Mouse (Mus musculus) stomach, postnatal 0 days (tissue): ENCODE measurements at regions not wholly inside any gene's neighbourhood (a gene's known extent, or its start where the extent isn't known, plus 50 kb on each side); places are given as distances from the start of the nearest gene placed in this dataset.

Source experiments
- ATAC-seq: fragments of 200-750 bp; cut with Nextera tagmentation; 2 replicates; pipeline ENCODE4 v1.8.0; 2017; ENCODE audit not compliant: low FRiP score, low TSS enrichment
- DNase-seq: peaks from one replicate; pipeline ENCODE4 v3.0.0-alpha.2; 2016; ENCODE audit warnings: low spot score
- H3K27ac ChIP-seq: fragments of 300-500 bp; sonication (generic); replicated peaks from 2 replicates; pipeline ENCODE4 v1.5.1; 2014; ENCODE audit warnings: mild to moderate bottlenecking, control low read depth
- H3K27me3 ChIP-seq: fragments of 300-500 bp; sonication (generic); 2 replicates; pipeline ENCODE4 v1.6.1; 2014; ENCODE audit warnings: low read length; ENCODE audit not compliant: control insufficient read depth, insufficient read depth
- H3K36me3 ChIP-seq: fragments of 300-500 bp; sonication (generic); 2 replicates; pipeline ENCODE4 v1.6.1; 2014; ENCODE audit warnings: low read length, mixed read lengths; ENCODE audit not compliant: control insufficient read depth, insufficient read depth
- H3K4me1 ChIP-seq: fragments of 300-500 bp; sonication (generic); replicated peaks from 2 replicates; pipeline ENCODE4 v1.6.1; 2014; ENCODE audit warnings: antibody characterized with exemption; ENCODE audit not compliant: control insufficient read depth, insufficient read depth
- H3K4me2 ChIP-seq: fragments of 300-500 bp; sonication (generic); replicated peaks from 2 replicates; pipeline ENCODE4 v1.6.1; 2014; ENCODE audit warnings: low read depth, mild to moderate bottlenecking, control low read depth, moderate library complexity
- H3K4me3 ChIP-seq: fragments of 300-500 bp; sonication (generic); 2 replicates; pipeline ENCODE4 v1.5.1; 2014; ENCODE audit warnings: low read depth, low read length, control low read depth
- H3K9ac ChIP-seq: fragments of 300-500 bp; sonication (generic); 2 replicates; pipeline ENCODE4 v1.6.1; 2014; ENCODE audit warnings: mild to moderate bottlenecking, low read length, control low read depth, mixed read lengths
- H3K9me3 ChIP-seq: fragments of 300-500 bp; sonication (generic); 2 replicates; pipeline ENCODE4 v1.6.1; 2016; ENCODE audit warnings: low read length; ENCODE audit not compliant: control insufficient read depth
- CTCF ChIP-seq: IDR thresholded peaks from 2 replicates; pipeline ENCODE4 v1.5.1; 2016; ENCODE audit warnings: antibody characterized with exemption, low read depth, mild to moderate bottlenecking, moderate library complexity
- EP300 ChIP-seq: optimal IDR thresholded peaks from 2 replicates; pipeline ENCODE3; 2016; ENCODE audit warnings: antibody characterized with exemption
- WGBS: fragments of 180-500 bp; shearing (Covaris S2); extraction: QIAGEN DNeasy Blood & Tissue Kit; methylation state at CpG from one replicate; pipeline ENCODE4 v1.1.7; 2014; 5-methylcytosine and 5-hydroxymethylcytosine counted together

DNA sequence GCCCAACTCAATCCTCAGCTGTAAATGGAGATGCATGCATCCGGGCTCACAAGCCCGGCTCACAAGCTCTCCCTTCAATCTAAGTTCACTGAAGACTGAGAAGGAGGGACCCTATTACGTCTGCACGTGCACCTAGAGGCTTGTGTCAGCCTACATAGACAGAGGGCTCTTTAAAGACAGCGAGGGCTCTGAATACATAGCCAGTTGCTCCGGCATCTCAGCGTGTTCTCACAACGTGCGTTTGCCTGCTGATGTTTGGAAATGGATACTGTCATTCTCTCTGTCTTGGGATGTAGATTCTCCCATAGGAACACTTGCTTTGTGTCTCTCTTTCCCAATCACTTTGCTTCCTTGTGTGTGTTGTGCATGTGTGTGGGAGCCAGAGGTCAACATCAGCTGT, 83.8 kb downstream of the Sox9 start:
- no peak overlapping the region for H3K27ac ChIP-seq
- WGBS: 89% methylated on average over 9 of the region's 9 CpGs
- no peaks in the 10 kb centered on the region; the same call in 1 of the 2 replicates for H3K4me1 ChIP-seq
- no peaks in the 10 kb centered on the region for H3K9me3 ChIP-seq
- H3K27me3 ChIP-seq: no peaks in the 10 kb centered on the region
- H3K36me3 ChIP-seq: no peaks in the 10 kb centered on the region
- H3K4me3 ChIP-seq: no peak overlapping the region
- ATAC-seq (no peak), DNase-seq (no peak)
- no peak overlapping the region for H3K4me2 ChIP-seq
- no peak overlapping the region for H3K9ac ChIP-seq
- TF ChIP-seq CTCF (no peak), EP300 (no peak)

DNA sequence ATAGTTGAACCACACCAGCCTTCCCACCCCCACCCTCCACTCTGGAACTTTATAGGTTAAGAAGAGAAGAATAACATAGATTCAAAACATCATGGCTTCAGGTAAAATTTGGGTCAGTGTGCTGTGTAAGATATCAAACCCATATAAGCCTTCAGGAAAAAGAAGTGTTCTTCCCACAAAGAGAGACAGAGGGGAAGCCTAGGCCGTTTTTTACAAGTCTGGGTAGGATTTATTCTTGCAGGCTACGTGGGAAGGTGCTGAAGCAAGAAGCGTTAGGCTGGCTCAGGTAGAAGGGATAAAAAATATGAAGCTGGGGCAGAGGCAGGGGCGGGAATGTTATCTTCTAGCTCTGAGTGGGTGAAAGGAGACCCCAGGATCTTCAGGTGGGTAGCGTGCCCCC, 87.5 kb downstream of the Sox9 start:
- TF ChIP-seq CTCF: no peak
- no peak for TF ChIP-seq EP300
- DNase-seq (no peak), ATAC-seq (no peak)
- H3K4me1 ChIP-seq: no peaks in the 10 kb centered on the region; the same call in 1 of the 2 replicates
- no peak overlapping the region for H3K9ac ChIP-seq
- no peaks in the 10 kb centered on the region for H3K9me3 ChIP-seq
- H3K4me3 ChIP-seq: no peak overlapping the region
- no peaks in the 10 kb centered on the region for H3K27me3 ChIP-seq
- WGBS: 59% methylated on average over 5 of the region's 5 CpGs
- H3K36me3 ChIP-seq: no peaks in the 10 kb centered on the region
- 0 out of 2 replicates have a peak overlapping the region, but pooled peaks have one; percentile 23 for H3K4me2 ChIP-seq
- H3K27ac ChIP-seq: no peak overlapping the region

DNA sequence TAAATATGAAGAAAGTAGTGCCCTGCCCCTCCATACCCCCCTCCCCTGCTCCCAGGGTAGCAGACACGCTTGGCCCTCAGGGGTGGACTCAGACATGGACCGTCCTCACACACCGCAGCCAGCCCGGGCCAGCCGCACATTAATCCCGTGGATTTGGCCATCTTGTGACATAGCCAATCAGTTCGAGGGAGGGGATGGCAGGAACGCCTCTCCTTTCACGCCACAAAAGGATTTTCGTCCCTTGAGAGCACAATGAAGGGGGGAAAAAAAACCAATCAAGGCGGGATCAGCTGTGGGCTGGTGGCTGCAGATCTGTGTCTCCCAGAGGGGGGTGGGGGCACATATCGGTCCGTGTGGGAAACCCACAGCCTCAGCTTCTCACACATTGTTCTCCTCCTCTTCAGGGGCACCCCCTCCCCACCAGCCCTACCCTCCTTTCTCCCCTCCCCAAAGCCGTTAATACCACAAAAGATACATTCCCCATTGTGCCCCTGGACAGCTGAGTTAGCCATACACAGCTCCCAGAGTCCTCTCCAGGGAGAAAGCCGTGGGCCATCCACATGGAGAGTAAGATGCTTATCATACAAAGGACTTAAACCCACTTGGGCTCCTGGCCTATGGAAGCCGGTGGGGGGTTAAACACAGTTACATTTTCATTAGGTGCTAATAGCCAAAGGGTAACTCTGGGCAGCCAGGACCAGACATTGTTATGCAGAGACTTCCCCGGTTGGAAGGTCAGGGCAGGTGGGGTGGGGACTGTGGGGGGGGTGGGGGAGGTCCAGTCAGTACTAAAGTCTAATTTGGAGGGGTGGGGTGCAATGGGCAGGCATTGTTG, 88.4 kb downstream of the Sox9 start:
- DNase-seq (no peak), ATAC-seq (peak; percentile 40; the same call in 1 of the 2 replicates)
- H3K36me3 ChIP-seq: no peaks in the 10 kb centered on the region
- 15% methylated on average over 17 of the region's 17 CpGs for WGBS
- H3K4me1 ChIP-seq: no peaks in the 10 kb centered on the region; the same call in 1 of the 2 replicates
- no peak for TF ChIP-seq EP300
- TF ChIP-seq CTCF: no peak
- H3K27me3 ChIP-seq: no peaks in the 10 kb centered on the region
- H3K27ac ChIP-seq: no peak overlapping the region
- no peak overlapping the region for H3K4me3 ChIP-seq
- no peaks in the 10 kb centered on the region for H3K9me3 ChIP-seq
- peak overlapping the region; percentile 23; the same call in 1 of the 2 replicates for H3K4me2 ChIP-seq
- H3K9ac ChIP-seq: no peak overlapping the region

DNA sequence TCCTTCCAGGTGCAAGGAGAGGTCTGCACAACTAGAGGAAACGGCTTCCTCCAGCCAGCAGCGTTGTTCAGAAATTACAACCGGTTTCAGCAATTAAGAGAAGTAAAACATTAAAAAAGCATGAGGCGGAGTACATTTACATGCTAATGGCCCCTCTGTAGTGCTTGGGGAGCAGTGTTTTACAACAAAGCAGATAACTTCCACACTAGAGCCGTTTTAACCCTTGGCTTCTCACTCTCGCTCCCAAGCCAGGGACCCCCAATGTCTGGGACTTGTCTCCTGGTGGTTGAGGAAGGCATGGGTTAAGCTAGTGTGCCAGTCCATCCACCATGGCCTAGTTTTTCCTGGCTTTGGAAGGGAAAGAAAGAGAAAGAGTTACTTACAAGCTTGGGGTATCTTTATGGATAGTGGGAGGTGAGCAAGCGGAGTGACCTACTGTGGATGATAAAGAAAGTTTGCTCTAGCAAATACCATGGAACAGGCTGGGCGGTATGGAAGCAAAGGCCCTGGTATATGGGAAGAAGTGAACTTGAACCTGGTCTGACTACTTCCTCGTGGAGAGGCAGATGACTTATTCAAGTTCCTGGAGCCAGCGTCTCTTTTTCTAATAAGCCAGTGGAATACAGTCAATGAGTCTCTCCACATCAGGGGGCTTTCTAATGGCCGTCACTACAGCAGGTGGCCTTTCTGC, 90.8 kb downstream of the Sox9 start:
- ATAC-seq: no peak
- no peaks in the 10 kb centered on the region for H3K36me3 ChIP-seq
- DNase-seq: no peak

DNA sequence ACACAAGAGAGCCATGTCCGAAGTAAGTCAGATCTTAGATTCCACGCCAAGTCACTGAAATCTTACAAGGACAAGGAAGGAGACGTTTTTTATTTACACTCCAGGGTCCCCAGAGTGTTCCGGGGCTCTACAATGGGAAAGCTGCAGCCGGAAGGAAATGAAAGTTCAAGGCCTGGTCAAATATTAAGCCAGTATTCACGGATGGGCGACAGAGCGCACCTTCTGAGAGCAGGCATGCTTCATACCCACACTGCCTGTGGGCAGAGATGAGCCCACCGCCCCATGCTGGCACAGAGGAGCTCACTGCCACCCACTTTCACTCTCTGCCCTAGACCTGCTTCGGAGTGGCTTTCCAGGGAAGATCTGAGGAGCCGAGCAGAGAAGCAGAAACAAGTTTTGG, 92.2 kb downstream of the Sox9 start:
- Histone ChIP-seq H3K27ac (no peak overlapping the region), H3K4me3 (no peak overlapping the region), H3K27me3 (no peaks in the 10 kb centered on the region), H3K4me2 (no peak overlapping the region), H3K4me1 (no peaks in the 10 kb centered on the region; the same call in 1 of the 2 replicates), H3K36me3 (no peaks in the 10 kb centered on the region), H3K9me3 (no peaks in the 10 kb centered on the region), H3K9ac (no peak overlapping the region)
- no peak for DNase-seq
- WGBS: 62% methylated on average over 11 of the region's 11 CpGs
- no peak for ATAC-seq
- TF ChIP-seq EP300 (no peak), CTCF (no peak)

More for the DNA sequence above, 90.8 kb downstream of the Sox9 start:
- TF ChIP-seq EP300 (no peak), CTCF (no peak)
- Histone ChIP-seq H3K27ac (no peak overlapping the region), H3K9ac (no peak overlapping the region), H3K4me1 (no peaks in the 10 kb centered on the region; the same call in 1 of the 2 replicates), H3K9me3 (no peaks in the 10 kb centered on the region), H3K4me3 (no peak overlapping the region), H3K4me2 (no peak overlapping the region), H3K27me3 (no peaks in the 10 kb centered on the region)
- WGBS: 62% methylated on average over 11 of the region's 11 CpGs

DNA sequence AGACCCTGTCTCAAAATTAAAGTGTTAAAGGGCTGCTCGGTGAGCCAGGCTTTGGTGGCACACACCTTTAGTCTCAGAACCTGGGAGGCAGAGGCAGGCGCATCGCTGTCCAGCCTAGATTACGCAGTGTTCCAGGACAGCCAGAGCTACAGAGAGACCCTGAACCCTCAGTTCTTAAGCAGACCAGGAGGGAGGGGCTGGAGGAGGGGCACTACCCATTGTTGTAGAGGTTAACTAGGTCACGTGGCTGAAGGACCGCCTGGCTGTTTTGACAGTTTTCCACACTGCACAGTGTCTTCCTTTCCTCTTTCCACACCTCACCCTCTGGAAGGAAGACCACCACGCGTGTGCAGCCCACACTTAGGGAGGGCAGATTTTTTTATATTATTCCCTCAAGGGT, 94.2 kb downstream of the Sox9 start:
- Histone ChIP-seq H3K4me2 (no peak overlapping the region), H3K9ac (no peak overlapping the region), H3K4me1 (no peaks in the 10 kb centered on the region), H3K36me3 (no peaks in the 10 kb centered on the region), H3K27me3 (no peaks in the 10 kb centered on the region), H3K9me3 (no peaks in the 10 kb centered on the region), H3K4me3 (no peak overlapping the region), H3K27ac (no peak overlapping the region)
- DNase-seq (no peak), ATAC-seq (no peak)
- WGBS: 73% methylated on average over 8 of the region's 8 CpGs
- TF ChIP-seq EP300 (no peak), CTCF (no peak)
